Mouse (Mus musculus) heart, postnatal 0 days (tissue): ENCODE measurements around the gene Ntng1.

ENCODE experiments used
- CTCF ChIP-seq: IDR thresholded peaks from 2 replicates; pipeline ENCODE4 v1.5.1; 2016; ENCODE audit warnings: antibody characterized with exemption, control low read depth, low read depth
- EP300 ChIP-seq: IDR thresholded peaks from 2 replicates; pipeline ENCODE4 v1.6.1; 2016; ENCODE audit warnings: antibody characterized with exemption, low read depth

DNA sequence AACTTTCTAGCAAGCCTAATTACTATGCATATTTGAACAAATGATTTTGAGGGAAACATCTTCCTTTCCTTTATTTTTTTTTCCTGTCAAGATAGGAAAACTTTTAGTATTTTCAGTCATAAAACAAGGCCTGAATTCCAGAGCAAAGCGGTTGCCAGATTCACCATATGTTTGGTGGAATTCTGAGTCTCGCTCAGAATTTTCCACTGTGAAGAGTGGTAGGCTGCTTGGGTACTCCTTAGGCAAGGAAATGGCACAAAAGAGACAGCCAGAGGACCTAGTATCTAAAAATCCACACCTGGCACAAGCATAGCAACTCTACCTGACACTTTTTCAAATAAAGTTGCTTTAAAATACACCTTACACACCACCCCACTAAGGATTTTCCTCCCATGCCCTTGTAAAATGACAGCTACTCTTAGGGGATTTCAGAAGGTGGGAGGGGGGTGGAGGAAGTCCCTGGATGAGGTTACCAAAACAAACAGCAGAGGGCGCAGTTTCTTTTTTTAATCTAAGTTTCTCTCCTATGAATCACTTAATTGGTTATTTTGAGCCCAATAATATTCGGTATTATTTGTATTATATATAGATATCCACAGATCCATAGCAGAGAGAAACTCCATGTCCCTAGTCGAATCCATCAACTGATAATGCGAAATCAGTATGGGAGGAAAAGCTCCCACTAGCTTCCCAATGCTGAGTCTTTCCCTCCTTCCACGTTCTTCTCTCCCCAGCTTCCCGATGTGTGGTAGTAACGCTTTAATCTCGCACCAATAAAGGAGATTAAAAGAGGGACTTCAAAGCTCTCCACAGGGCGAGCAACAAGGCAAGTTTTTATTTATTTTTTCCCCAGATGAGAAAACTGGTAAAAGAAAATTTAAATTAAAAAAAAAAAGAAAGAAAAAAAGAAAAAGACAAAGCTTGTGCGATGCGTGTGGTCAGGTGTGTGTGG is 2.2 kb downstream of the Ntng1 start:
- TF ChIP-seq CTCF (peak; percentile 33), EP300 (no peak)
